Mouse (Mus musculus): ENCODE measurements around the gene Nfic.

Nfic gene

DNA sequence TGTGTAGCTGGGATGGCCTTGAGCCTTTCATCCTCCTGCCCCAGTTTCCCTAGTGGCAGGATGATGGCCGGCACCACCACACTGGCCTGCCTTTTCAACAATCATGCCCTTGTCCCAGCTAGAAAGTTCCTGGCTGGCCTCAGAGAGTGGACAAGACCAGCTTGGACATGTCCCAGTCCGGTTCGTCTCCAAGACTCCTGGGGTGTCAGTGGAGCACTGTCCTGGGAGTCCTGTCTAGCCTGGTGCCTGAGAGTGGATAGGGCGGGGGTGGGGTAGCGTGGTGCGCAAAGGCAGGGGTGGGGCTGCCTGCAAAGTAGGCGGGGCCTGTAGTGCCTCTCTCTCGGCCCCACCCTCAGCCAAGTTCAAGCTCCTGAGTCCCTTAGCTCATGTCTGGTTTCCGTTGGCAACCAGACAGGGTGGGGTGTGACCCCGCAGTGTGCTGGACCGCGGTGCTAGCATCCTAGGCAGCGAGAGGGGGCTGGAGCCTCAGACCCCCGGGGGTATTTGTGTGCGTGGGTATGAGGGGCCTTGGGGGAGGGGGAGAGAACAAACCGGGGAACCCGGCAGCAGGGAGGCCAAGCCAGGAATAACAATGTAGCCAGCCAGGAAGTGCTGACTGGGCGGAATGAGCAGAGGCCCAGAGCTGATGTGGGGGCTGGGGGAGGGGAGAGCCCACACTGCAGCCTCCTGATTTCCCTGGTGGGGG is 53.8 kb downstream of the Nfic start:
- DNase-seq, result no peak

DNA sequence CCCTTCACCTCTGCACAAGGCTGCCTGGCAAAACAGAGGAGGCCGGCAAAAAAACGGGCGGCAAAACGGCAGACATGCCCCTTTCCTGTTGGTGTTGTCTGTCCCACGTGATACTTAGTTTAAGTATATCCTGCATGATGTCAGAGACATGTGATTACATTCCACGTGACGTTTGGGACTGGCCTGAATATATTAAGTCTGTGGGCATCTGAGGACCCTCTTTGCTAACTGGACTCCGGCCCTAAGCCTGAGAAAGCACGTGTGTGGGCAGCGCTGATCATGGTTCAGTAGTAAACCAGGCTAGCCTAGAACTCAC is 54.3 kb downstream of the Nfic start:
- no peak for DNase-seq

DNA sequence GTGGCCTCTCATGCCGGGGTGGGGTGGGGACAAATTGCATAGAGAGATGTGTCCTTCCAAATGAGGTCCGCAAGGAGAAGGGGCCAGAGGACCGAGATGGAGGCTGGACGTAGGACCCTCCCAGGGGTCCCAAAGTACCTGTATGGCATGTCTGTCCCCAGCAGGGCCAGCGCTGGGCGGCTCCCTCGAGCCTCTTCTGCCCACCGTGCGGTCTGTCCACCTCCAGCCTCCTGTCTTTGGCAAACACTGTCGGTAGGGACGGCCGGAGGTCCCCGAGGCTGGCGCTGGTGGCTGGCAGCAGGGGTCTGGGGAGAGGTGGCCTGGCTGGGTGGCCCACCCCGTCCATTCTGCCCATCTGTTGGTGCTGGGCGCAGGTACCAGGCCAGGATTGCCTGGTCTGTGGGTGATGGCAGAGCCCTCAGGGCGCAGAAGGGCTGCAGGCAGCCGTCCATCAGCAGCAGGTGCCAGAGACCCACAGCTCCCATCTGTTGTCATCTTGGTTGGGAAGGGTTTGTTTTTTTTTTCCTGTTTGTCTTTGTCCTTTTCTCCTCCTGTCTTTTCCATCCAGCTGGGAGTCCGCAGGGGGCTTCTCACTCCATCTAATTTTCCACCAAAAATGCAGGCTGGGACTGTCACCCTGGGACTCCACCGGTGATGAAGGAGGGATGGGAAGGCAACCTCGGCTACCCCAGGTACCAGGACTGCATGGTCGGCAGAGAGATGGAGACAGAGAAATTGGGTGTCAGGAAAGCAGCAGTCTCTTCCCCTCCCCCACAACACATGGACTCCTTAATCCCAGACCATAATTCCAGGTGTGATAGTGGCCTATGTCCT is 54.8 kb downstream of the Nfic start:
- no peak for DNase-seq

DNA sequence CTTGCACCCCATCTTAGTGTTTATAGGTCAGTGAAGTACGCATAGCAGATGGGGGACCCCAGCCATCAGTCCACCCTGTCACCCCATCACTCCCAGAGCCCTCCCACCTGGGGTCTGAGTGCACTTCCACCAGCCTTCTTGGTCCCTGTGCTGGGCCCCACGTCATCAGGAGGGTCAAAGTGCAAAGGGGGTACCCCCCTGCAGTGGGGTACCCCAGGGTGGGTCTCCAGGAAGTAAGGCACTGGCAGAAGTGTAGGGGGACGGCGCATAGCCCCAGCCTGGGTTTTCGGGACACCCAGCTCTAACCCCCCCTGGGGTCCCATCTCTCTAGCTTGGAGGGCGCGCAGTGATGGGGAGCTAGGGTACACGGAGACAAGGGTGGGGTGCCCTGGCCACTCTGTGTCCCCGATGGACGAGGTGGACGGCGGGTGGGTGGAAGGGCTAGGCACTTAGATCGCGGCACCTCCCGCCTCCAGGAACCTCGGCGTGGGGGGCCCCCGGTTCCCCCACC is 55.6 kb downstream of the Nfic start:
- no peak for DNase-seq

DNA sequence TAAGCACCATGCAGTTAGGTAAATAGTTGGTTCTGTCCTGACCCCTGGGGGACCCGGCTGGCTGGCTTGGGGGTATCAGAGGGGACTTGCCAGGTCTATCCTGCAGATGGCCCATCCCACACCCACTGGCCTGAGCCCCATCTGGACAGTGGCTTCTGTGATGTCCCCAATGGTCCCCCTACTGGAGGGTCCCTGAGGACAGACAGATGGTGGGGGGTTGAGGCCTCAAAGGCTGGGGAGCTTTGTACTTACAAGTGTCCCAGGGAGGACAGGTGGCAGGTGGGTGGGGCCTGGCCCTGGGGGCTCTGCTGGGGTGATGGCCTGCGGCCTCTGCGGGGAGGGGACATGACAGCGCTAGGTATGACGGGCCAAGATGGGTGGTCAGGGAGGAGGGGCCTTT is 56.1 kb downstream of the Nfic start:
- DNase-seq, result no peak

DNA sequence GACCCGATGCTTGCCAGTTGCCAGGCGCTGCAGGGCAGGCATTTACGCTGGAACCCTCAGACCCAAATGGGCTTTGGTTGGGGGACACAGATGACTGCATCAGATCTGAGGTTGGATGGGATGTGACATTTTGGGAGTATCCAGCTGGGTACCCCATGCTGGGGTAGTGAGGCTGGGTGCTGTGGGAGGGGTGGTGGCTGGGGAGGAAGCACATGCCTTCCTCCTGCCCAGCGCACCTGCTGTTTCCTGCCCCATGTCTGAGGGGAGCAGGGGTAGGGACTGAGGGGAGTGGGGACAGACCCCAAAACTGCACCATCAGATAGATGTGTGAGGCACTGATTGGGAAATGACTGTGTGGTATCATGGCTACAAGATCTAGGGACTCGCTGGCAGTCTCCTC is 58.7 kb downstream of the Nfic start:
- DNase-seq, result peak in 1 of 2 experiments; percentile 51

DNA sequence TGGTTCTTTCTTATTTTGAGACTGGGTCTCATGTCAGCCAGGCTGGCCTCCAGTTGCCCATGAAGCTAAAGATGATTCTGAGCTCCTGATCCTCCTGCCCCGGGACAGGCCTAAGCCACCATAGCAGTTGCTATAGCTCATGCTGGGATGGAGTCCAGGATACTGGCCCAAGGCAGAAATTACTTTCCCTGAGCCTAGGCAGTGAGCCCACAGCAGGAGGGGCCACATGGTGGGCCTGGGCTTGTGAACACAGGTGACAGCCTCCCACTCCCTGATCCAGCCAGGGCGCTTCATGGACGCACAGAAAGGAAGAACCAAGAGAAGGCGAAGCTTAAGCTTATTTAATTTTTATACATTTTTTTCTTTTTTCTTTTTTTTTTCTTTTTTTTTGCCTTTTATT is 59.6 kb downstream of the Nfic start:
- no peak for DNase-seq

DNA sequence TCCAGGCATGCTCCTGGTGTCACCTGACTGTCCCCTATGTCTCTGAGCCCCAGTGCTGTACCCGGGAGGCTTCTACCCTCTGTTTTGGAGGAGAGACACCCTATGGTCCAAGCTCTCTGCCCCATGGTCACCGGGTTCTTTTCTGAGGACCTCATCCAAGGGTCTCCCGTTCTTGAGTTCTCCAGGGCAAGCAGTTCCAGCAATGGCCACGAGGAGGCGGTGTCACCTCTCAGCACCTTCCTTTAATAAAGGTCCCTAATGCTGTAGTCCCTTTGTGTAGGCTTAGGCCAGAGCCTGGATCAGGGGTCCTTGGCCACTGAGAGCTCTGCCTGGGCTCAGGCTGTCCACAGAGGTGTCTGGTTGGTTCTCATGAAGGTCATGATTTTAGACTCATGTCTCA is 60.3 kb downstream of the Nfic start:
- peak; percentile 67 to 72 for DNase-seq

DNA sequence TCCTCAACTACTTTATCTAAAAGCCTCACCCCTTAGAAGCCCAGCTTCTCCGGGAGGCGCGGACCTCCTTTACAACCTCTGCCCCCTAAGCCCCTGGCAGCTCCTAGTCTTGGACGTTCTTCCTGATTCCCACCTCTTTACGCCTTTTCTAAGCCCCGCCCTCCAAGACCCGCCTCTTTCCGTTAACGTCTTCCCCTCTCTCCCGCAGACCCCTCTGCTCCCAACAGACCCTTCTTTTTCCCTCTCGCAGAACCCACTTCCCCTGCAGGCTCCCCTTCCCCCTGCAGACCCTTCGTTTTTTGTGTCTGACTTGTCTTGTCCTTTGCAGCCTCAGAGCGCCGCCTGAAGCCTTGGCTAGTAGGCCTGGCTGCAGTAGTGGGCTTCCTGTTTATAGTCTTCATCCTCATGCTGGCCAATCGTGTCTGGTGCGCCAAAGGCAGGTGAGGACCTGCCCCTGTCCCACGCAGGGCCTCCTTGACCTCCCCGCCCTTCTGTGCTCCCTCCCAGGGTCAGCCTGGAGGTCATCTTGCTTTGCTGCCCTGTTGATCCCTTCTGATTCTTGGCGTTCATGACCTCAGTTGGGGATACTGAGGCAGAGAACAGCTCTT is 61.9 kb downstream of the Nfic start:
- peak; percentile 75 to 80 for DNase-seq

DNA sequence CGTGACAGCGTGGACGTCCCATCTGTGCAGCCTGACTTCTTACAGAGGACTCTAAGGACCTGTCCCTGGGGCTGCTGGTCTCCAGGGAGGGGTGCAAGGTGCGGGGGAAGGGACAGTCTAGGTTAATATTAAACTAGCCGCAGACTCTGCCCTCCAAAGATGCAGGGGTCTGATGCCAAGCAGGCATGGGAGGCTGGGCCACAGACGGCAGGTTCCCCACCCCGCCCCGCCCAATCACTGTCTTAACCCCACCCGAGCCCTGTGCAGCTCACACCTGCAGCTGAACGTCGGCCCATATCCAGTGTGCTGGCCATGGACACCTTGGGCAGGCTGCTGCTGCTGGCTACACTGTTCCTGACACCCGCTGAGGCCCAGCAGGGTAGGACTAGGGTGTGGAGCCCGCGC is 62.7 kb downstream of the Nfic start, which contains the start of gene Smim24:
Gene Smim24 (plus strand): TSS at position 271 of the 405 bp plus-strand sequence.
- DNase-seq, result no peak

DNA sequence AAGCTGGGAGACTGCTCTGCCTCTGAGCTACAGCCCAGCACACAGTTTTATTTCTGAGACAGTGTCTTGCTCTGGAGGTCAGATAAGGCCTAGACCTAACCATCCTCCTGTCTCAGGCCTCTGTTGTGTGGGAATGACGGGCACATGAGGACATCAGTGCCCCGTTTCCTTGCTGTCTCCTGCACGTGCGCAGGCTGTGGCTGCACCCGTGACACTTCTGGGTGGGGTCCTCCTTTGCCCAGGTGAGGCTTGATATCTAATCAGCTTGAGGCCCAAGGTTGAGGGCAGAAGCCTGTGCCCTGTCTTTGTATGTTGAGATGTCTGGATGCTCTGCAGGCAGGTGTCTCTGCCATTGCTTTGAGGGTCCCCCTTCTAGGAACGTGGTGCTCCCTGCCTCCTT is 63.2 kb downstream of the Nfic start:
- DNase-seq, result no peak

DNA sequence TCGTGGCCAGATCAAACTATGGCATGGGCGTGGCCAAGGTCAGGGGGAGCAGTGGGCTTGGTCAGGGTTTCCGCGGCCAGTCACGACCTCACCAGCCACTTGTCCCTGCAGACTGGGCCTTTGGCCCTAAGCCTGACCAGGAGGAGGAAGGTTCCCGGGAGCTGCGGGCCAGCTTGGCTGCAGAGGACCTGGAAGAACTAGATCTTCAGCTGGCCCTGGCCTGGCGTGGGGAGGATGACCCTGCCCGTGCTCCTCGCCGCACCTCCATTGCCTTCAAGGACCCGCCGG is 64.8 kb downstream of the Nfic start:
- DNase-seq, result no peak

DNA sequence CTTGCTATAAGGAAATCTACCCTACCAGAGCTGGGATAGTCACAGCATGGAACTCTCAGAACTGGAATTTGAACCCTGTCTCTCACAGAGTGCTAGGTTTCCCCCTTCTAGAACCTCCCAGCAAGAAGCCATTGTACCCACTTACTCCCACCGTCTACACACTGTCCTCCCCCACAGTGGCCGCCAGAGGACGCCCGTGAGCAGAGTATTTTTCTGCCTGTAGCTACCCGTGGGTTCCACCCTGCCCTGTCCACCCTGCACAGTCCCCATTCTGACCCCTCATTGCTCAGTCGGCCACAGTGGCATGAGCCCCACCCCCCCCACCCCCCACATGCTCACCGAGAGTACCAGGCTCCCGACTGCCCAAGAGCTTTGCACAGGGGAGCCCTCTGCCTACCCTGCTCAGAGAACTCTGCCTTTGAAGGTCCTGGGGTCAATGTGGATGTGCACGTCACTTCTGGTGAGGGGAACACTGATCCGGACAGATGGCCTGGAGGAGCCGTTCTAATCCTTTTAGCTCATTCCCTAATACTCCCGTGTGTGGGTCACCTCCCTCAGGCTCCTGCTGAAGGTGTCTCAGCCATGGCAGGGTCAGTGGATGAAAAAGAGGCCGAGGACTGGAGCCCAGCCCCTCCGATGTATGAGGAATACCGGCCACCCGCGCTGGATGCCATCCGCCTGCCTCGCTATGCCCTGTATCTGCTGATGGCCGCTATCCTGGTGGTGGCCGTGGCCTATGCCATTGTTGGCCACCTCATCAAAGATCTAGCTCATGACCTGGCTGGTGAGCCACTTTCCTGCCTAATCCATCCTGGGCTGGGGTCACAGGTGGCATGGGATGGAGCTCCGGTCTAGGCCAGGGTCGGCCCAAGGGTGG is 65.4 kb downstream of the Nfic start:
- DNase-seq, result peak; percentile 72 to 79

DNA sequence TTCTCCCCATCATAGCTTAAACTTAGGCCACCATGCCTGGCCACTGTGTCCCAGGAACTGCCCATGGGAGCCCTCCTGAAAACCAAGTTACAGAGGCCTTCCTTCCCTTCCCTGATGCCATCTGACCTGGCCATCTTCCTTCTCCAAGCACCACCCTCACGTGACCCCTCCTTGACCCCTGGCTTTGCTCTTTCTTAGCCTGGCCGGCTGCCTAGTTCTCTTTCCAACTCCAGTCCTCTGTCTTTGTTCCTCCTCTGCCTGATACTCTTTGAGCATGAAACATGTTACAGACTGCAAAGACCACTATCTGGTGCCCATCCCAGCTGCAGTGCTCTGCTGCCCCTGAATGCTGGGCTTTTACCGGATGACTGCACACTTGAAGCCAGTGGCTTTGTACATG is 66.1 kb downstream of the Nfic start:
- no peak for DNase-seq

DNA sequence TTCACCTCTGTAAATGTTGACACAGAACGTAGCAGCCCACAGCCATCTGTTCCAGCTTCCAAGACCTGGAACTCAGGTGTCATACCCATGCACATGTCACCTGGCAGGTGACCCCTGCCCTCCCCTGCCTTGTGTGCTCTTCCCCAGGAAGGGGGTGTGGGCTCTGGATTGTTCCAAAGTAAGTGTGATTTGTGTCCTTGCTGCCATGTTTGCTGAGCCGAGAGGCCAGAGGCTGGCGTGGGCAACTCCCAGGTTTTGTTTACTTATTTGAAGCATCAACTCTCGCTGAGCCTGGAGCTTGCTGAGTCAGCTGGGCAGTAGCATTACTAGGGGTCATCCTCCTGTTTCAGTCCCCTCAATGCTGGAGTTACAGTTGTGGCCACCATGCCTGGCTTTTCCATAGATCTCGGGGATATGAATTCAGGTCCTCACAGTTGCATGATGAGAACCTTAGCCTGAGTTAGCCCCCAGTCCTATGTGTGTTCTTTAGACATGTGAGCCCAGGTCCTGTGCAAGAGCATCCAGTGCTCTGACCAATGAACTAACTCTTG is 66.9 kb downstream of the Nfic start, which contains the start of gene Gm48552:
Gene Gm48552 (plus strand): TSS at position 501 of the 551 bp plus-strand sequence.
- no peak for DNase-seq

DNA sequence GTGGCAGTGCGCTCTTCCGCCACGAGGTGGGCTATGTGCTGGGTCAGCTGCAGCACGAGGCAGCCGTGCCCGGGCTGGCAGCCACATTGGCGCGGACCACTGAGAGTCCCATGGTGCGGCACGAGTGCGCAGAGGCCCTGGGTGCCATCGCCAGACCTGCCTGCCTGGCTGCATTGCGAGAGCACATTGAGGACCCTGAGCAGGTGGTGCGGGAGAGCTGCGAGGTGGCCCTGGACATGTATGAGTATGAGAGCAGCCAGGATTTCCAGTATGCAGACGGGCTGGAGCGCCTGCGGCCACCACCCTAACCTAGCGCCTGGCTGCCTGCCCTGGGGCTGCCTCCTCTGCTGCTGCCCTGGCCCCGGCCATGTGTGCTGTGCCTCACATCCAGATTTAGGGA is 67.7 kb downstream of the Nfic start:
- no peak for DNase-seq

DNA sequence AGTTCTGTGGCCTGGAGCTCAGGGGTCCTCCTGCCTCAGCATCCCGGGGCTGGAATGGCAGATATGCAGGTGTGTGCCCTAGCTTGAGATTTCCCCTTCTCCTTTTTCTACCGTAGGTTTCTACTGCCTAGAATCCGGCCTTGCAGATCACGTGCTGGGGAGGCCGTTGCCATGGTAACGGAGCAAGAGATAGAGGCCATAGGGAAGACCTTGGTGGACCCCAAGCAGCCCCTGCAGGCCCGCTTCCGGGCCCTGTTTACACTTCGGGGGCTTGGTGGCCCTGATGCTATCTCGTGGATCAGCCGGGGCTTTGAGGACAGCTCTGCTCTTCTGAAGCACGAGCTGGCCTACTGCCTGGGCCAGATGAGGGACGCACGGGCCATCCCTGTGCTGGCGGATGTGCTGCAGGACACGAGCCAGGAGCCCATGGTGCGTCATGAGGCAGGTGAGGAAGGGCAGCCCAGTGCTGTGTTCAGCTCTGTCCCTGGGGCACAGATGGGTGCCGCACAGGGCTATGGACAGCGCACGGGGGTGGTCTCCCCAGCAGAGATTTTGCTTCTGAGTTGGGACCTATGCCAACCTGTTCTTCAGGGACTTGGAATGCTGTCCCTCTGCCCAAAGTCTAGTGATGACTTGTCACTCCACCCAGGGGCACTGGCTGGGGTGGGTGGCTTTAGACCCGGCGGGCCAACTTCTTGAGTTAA is 69.7 kb downstream of the Nfic start:
- DNase-seq, result no peak

DNA sequence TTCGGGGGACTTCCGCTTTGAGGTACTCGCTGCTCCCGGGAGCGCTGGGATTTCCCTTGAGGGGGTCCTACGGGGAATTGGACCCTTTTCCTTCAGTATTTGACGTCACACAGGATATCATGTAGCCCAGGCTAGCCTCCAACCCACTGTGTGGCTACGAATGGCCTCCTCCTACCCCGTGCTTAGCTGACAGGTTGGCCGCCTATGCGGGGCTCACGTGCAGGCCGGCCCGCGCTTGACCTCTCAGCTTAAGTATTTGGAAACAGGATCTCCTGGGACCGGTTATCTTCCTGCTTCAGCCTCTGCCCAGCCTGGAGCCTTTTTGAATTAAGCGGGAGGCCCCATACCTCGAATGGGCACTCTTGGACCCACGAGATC is 70.8 kb downstream of the Nfic start:
- DNase-seq, result no peak

DNA sequence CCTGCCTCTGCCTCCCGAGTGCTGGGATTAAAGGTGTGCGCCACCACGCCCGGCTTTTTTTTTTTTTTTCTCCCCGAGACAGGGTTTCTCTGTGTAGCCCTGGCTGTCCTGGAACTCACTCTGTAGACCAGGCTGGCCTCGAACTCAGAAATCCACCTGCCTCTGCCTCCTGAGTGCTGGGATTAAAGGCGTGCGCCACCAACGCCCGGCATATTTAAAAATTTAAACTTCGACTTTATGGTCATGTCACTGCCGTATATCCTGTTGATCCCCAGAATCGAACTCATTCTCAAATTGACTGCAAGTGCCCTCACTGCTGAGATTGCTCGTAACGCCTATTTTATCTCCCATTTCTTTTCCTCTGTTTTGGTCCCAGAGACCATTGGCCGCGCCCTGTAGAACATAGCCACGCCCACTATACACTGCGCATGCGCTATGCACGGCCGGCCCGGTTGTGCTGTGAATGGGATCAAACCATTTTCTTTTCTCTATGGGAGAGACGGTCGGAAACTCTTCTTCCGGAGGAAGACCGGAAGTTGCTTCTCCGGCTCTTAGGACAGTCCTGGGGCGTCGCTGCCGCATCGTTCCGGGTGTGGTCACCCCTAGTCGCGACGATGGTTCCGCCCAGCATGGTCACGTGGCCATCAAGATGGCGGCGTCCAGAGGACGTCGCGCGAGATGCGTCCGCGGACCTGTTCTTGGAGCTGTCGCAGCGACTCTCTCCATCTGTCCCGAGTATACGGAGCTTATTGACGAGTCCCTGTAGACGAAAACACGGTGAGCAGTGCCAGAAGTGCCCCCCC is 71.4 kb downstream of the Nfic start, which contains the start of the genes Dohh and Gm48551:
Gene Dohh (plus strand): TSS at position 627 of the 803 bp plus-strand sequence.
Gene Gm48551 (plus strand): TSS at position 665 of the 803 bp plus-strand sequence.
- DNase-seq, result peak; percentile 95 to 97

DNA sequence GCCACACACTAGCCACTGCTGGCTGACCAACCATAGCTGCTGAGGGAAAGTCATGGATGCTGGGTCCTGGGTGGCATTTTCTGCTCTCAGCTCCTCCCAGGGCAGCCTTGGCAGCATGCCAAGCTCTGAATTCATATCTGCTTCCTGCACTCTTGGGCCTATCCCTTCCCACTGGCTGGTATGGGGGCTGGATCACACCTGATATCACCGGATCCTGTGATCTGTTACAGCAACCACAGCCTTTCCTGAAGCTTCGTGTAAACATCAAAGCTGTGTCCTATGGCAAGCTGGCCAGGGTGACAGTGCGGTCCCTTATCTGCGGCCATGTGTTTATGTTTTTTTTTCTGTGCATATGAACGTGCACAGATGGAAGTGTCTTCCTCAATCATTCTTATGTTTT is 73.4 kb downstream of the Nfic start:
- no peak for DNase-seq

DNA sequence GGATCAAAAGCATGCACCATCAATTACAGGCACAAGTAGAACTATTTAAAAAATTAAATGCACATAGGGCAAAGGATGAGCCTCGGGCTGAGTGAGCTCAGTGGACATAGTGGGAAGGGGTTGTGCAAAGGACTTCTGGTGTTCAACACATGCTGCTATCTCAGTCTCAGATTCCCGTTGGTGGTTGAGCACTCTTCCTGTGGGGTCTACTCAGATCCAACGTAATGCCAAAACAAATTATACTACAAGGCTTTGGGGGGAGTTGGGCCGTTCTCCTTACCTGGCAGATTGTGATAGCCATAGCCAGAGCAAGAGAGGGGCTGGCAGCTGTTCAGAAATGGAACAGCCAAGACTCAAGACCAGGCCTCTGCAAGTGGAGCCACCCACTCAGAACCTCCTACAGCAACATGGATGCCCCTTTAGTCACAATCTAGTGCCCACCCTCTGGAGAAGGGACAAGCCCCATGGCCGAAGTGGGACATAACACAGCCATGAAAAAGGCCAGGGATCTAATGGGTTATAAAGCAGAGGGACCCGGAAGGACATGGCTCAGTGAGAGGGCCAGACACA is 75.5 kb downstream of the Nfic start:
- DNase-seq, result no peak
